Mouse (Mus musculus) embryo, embryonic 11.5 days (tissue): ENCODE measurements at regions not wholly inside any gene's neighbourhood (a gene's known extent, or its start where the extent isn't known, plus 50 kb on each side); places are given as distances from the start of the nearest gene placed in this dataset.

Source experiments
- DNase-seq: peaks from one replicate; pipeline ENCODE4 v3.0.0-alpha.2; 2012; ENCODE audit warnings: low read depth, low spot score

DNA sequence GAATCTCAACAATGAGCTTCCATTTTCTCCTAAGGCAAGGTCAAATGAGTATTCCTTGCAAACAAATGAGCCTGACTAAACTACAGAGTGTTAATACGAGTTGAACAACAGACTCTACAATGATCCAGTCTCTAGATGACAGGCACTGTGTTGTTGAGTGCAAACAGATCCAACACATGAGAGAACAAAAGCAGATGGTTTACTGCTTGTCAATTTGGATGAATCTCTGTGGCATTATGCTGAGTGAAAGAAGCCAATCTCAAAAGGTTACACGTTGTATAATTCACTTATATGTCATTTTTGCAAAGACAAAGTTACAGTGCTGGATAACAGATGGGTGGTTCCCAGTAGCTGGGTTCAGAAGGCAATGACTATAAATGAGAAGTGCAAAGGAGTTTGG lies 217.1 kb upstream of the Gm6657 start:
- no peak for DNase-seq

DNA sequence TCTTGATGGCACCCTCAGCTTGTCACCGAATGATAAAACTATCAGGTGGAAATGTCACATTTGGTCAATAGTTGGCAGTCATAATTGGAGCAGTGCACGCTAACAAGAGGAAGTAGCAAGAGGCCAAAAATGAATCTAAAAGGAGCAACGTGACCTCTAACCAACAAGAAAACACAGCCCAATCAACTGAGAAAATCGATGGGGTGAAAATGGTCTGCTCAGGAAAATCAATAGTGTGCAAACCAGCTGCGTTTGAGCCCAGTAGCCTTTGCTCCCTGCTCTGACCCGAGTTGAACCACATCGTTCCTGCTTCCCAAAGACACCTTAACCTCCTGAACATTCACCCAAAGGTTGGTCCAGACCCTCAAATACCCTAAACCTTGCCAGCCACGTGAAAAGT lies 207.3 kb upstream of the Gm6657 start:
- no peak for DNase-seq

DNA sequence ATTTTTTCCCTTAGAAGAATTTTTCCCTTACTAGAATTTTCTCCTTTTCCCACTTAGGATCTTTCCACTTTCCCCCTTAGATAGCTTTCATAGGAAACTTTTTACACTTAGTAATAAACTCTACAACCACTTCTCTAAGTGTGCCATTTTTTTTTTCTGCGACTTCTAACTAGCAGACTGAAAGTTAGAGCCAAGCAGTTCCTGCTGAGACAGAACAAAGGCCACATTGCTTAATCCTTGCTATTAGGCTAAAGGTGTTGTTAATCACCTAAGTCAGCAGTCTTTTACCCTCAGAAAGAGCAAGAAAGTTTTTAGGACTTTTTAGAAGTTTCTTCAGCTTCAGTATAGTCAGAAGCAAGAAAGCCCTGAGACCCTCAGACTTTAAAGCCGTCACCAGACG lies 204.3 kb upstream of the Gm6657 start:
- no peak for DNase-seq

DNA sequence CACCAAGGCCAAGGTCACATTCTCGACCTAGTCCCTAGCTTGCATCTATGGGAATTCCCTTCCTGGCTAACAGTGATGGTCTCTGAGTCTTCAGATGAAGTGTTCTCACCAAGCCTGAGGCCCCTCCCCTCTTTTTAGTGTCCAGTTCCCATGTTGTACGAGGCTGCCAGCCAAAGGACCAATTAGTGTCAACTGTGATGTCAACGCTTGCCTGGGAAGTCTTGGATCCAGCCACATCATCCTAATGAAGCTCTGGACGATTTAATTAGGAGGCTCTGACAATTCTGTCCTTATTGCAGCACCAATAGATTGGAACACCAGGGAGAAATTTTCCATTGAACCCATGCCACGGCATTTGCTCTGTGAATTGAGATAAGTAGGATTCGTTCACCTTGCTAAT lies 202.4 kb upstream of the Gm6657 start:
- no peak for DNase-seq

DNA sequence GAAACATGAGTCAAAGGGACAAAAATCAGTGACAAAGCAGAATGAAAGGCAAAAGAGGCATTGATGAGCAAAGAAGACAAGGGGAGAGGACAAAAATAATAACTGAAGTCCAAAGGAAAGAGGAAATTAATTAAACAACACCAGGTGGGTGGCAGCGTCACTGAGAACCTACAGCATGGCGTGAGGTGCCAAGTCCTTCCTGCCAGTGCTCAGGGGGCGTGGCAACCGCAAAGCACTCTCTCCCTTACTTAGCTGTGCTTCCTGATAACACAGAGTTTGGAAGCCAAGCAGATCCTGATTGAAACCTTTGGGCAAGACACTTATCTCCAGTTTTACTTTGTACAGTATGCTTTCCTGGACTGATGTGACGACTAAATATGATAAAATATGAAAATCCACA lies 199.9 kb upstream of the Gm6657 start:
- DNase-seq = no peak

DNA sequence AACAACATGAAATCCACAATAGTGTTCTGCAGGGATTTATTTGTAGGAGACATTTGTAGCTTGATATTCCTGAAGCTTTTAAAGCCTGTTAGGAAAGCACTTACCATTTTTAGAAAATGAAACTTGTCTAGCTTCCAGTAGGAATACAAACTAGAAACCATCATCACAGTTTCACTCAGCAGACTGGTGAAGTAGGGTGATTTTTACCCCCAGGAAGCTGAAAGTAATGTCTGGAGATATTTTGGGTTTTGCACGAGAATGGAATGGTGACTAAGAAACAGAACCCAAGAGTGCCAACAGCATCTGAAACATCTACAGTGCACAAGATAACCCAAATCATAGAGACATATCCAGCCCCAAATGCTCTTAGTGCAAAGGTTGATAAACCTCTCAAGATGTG lies 196.1 kb upstream of the Gm6657 start:
- no peak for DNase-seq

DNA sequence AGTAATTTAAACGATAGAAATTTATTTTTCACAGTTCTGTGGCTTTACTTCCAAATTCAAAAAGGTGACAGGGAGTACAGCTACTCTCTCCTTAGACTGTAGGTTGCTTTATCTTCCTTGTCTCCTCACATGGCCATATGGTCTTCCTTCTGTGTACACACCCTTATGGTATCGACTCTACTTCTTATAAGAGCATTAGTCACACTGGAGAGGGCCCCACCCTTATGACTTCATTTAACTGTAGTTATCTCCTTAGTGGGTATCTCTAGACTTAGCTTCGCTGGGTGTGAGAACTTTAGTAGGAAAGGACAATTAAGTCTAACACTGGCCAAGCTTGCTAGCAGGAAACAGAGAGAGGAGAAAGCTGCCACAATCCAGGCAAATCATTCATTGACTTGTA lies 193.6 kb upstream of the Gm6657 start:
- no peak for DNase-seq

DNA sequence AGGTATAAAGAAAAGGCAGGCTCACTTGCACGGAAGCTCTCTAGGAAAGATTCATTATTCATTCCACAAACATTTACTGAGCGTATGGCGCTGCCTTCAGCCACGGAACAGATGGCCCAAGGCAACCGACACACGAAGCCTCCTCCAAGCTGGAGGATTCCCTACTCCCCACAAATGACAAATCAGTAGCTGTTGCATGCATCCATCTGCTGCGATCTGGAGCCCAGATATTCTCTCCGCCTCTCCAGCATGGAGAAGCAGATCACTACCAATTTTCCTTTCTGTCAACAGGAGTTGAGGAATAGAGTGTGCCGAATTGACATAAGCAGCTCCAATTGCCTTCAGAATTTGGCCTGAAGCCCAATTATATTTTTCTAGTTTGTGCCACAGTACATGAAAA lies 192.2 kb upstream of the Gm6657 start:
- no peak for DNase-seq

DNA sequence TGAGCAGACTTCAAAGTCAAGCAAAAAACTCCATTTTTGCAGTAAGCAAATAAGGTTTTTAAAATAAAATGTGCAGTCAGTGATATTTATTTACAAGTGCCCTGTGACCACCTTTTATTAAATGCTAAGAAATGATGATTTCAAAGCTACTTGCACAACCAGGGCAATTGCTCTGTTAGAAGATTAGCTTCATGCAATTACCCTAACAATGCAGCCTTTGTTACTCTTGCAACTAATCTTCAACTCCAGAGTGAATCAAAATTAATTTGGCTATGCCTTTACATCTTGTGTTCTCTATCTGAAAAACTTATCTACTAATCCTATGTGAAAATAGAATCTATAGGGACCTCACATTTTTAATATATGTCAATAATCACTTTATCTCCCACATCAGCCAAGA lies 160.3 kb upstream of the Gm6657 start:
- DNase-seq = no peak

DNA sequence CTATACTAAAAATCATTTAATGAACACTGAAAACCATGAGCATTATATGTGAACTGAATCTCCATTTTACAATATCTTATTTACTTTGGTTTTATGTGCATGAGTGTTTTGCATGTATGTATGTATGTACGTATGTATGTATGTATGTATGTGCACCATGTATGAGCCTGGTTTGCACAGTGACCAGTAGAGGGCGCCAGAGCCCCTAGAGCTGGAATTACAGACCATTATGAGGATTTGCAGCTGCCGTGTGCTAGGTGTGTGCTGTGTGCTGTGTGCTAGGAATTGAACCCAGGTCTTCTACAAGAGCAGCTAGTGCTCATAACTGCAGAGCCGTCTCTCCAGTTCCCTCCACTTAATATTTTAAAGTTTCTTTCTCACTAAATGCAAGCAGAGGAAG lies 147.5 kb upstream of the Gm6657 start:
- DNase-seq = no peak

DNA sequence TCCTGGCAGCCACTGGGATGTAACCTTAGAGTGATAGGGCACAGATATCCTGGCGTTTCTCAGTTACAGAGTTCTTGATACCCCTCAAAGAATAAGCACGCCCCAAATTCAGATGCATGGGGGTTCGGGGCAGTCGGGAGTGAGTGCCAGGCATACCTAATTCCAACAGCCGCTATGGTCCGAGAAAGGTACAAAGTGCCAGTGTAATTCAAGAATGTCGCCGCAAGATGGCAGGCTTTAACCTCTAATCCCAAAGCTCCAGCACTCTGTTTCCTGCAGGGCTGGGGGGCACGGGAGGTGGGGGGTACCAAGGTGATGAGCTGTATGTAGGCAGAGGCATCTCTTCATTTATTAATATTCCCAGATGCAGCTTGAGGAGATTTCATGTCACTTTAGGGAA lies 138.1 kb upstream of the Gm6657 start:
- peak; percentile 22 for DNase-seq

DNA sequence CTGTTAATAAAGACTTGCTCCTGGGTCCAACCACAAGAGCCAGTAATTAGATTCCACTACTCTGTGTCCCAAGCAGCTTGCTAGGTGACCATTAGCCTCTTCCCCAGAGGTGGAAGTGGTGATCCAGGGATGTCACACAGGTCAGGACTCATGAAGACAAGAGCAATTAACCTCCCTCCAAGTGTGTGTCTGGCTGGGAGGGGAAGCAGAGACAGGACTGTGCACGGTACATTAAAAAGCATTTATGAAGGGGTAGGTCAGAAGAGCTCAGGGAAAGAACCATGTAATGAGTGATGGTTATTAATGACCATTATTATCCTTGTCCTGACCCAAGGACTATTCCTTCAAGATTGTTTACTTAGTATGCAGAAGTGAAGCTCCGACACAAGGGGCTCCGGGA lies 136.9 kb upstream of the Gm6657 start:
- DNase-seq = no peak

DNA sequence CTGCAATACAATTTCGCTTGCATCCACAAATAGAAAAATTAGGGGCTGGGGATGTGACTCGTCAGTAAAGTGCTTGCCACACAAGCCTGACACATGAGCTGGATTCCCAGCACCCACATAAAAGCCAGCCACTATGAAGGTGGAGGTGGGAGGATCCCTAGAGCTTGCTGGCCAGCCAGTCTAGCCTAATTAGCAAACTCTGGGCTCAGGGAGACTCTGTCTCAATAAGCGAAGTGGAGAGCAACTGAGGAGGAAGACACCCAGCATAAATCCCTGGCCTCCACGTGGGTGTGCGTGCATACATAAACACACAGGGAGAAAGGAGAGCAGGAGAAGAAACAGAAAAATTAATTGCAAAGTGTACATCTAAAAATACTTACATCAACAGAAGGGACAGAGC lies 134.1 kb upstream of the Gm6657 start:
- no peak for DNase-seq

DNA sequence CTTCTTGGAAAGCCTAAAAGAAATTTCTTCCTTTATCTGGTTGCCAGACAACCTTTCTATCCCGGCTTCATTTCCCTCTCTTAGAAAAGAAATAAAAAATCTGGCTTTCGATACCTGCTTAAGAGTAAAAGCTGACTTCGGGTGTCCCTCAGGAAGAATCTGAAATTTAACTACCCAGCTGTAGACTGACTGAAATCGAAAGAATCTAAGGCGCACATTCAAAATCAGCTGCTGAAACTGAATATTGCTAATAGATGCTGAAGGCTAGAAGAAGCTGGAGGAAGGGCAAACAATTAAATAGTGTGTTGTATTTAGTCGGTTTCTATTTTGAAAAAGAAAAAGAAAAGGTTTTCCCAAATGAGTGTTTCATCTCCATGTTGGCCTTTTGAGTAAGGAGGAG lies 128.0 kb upstream of the Gm6657 start:
- no peak for DNase-seq

DNA sequence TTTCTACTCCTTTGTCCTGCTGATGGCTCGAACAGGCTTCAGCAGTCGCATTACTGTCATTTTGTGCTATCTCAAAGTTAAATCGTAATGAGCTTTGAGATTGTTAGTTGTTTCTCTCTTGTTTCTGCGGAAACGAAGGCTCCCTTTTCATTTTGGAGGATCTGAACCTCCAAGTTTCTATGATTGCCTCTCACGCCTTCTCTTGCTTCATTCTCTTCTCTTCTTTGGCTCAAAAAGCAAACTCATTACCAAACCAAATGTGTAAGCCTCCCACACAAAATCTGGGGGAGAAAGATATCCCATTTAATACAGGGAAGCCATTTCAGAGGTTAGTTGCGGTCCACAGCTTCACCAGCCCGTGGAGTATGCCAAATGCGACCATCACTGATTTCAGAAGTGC lies 121.1 kb upstream of the Gm6657 start:
- DNase-seq = no peak

DNA sequence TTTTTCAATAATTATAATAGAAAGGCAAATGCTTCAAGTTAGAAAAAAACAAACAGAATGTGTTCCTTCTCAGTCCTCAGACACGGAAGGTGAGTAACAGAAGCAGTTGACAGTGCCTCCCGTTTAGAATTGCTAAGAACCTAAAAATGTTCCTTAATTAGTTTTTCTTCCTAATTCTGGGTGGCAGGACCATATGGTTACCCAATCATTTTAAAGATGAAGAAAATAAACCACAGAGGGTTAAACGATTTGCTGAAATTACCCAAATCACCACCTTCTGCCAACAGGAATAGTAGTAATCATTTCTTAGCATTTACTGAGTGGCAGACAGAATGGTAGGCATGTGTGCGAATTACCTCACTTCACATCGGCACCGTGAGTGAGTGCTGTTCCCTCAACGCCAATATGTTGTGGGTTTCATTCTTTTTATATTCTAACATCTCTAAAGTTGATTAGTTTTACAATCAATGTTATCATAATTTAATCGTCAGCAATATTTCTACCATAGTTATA lies 119.7 kb upstream of the Gm6657 start:
- DNase-seq = no peak

DNA sequence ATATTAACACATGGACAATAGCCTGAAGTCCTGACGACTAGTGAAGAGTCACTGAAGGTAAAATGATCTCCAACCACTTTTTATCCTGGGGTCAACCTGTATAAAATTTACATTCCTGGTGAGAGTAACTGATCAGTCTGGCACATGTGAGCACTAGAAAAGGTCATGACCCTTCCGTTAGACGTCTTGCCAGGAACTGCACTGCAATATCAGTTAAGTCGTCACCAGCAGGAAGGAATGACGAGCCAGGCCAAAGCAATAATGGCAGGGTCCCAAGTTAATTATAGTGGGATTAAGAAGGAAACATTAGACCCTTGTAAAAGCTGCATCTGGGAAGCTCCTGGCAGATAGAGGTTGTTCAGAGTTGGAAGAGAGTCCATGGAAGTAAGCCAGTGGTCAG lies 116.8 kb upstream of the Gm6657 start:
- no peak for DNase-seq

DNA sequence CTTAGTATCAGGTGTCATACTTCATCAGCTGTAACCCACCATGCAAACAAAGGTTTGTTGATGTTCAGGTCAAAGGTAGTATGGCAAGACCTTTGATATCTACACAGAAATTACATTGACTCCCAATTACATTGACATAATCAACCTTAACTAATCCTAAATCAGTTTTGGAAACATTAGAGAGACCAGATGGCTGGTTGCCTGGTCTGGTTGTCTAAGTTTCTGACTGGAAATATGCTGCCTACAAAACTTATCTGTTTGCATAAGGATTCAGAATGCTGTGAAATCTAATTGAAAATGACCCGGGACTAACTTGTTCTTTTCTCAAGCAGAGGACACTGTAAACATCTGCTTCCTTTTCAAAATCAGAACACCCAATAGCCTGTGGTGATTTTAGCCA lies 111.9 kb upstream of the Gm6657 start:
- DNase-seq = no peak

DNA sequence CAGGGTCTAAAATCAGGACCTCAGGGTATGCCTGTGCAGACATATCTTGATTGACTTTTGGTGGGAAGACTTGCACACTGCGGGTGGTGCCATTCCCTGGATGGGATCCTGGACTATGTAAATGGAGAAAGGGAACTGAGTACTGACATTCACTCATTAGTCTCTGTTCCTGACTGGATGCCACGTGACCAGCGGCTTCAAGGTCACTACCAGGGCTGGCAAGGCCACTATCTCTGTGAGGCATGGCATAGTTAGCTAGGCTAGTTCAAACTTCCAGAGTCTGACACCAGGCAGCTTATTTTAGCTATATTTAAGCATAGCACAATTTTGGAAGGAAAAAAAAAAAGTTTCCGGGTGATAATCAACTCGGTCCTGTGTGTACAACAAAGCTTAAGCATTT lies 108.0 kb upstream of the Gm6657 start:
- DNase-seq = no peak

DNA sequence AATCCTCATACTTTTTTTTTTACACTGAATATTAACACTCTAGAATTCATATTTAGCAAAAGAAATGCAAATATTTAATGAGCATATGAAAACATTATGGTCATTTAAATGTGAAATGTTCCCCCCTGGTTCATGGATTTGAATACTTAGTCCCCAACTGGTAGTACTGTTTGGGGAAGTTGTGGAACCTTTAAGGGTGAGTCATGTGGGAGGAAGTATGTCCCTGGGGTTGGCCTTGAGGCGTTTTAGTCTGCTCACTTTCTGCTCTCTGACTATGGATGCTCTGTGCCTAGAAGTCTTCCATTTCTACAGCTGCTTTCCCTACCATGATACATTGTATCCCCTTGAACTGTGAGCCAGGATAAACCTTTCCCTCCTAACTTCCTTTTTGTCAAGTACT lies 106.1 kb upstream of the Gm6657 start:
- no peak for DNase-seq

DNA sequence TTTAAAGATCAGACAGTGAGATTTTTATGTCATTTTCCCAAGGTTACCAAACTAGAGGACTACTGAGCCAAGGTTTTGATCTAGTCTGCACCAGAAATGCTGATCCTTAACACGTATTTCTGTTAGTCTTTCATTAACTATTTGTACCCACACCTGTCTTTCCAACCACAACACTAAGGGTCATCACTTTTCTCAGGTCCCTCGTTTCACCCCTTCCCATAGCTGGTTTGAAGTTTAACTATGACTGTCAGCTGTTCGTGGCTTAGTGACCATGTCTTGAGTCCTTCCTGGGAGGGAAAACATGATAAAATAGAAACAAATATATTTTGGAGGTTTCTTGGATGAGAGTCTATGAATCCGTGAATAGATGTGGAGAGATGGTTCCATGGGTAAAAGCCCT lies 99.6 kb upstream of the Gm6657 start:
- no peak for DNase-seq

DNA sequence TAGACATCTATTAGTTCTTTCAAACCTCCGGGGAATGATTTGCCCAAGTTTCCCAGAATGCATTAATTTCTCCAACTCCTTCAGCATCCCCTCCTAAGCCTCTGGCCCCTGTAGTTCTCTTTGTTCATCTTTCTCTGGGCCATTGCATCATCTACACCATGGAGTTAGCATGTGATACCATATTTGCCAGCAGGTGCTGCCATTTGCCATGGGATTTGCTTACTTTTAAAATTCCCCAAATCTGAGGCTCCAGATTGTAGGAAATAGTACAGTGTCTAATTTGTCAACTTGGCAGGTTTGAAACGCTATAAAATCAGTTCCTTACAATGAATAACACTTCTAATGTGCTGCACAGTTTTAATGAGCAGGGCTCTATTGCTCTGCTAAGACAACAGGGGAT lies 98.7 kb upstream of the Gm6657 start:
- DNase-seq = no peak

DNA sequence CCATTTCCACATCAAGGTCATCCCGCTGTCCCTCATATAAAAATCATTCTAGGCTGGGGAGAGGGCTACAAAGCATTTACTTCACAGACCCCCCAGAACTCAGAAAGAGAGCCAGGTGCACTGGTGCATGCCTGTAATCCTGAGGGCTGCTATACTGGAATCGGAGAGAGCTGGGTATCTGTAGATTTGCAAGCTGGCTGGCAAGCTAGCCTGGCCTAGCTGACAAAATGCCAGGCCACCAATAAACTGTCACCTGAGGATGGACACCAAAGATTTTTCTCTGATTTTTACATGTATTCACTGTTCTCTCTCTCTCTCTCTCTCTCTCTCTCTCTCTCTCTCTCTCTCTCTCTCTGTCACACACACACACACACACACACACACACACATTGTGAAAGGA lies 98.1 kb upstream of the Gm6657 start:
- DNase-seq = no peak

DNA sequence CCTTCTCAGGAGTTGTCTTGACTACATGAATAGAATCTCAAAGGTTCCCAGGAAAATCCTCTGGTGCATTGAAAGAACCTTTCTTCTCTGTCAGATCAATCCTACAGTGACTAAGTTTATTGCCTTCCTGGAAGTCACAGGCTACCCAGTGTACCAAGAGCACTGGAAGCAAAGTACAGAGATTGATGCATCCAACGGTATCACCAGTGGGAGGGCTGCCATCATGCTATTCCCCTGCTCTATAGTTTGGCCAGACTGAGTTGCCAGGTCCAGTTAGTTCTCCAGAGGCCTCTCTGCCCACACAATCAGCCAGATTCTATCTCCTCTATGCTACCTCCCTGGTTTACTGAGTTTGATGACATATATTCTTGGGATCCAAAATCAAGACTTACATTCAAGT lies 96.9 kb upstream of the Gm6657 start:
- DNase-seq = no peak

DNA sequence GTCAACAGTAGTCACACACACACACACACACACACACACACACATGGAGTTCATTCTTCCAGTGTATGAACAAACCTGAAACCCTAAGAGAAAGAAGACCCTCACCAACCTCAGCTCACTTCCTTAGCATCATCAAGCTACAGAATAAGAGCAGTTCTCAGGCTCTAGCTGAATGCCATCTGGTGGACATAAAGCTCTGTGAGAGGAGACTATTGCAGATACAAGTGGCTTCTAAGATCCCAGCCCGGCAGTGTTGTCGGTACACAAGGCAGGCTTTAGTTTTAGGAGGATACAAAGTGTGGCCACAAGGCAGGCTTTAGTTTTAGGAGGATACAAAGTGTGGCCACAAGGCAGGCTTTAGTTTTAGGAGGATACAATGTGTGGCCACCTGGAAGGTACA lies 96.3 kb upstream of the Gm6657 start:
- no peak for DNase-seq
